Mouse (Mus musculus): ENCODE measurements around the gene Hecw2. TPM values are rescaled to one million over a fixed set of nuclear protein-coding genes. Genes with fewer than 3 reads are reported as not detected.

Gene Hecw2
- total RNA-seq, 2 experiments from 2014 or later = 62.4 to 66.9 TPM

- intact Hi-C loops (cut with DNase I) = no loop called here
These were observed 418.6 kb downstream of the Hecw2 start for GRCm38 (mm10) chr1:53776176-53776905.

GRCm38 (mm10) chr1:53775545-53775944 lies 419.4 kb downstream of the Hecw2 start:
- intact Hi-C loops (cut with DNase I) = no loop called here
- DNase-seq (ENCODE audit: extremely low spot score in 1 of 2, low spot score in 2 of 2) = no peak

More at GRCm38 (mm10) chr1:53776176-53776905, 418.6 kb downstream of the Hecw2 start:
- DNase-seq (ENCODE audit: extremely low spot score in 1 of 2, low spot score in 2 of 2) = no peak

GRCm38 (mm10) chr1:53775036-53775435 lies 419.9 kb downstream of the Hecw2 start:
- intact Hi-C loops (cut with DNase I) = no loop called here
- no peak for DNase-seq (ENCODE audit: extremely low spot score in 1 of 2, low spot score in 2 of 2)

- intact Hi-C loops (cut with DNase I) = no loop called here
- DNase-seq (ENCODE audit: extremely low spot score in 1 of 2, low spot score in 2 of 2) = no peak
These were observed 420.4 kb downstream of the Hecw2 start for GRCm38 (mm10) chr1:53774571-53774970.

- intact Hi-C loops (cut with DNase I) = no loop called here
- DNase-seq (ENCODE audit: extremely low spot score in 1 of 2, low spot score in 2 of 2) = no peak
These were observed 421.0 kb downstream of the Hecw2 start for GRCm38 (mm10) chr1:53773994-53774393.

- intact Hi-C loops (cut with DNase I) = no loop called here
- no peak for DNase-seq (ENCODE audit: extremely low spot score in 1 of 2, low spot score in 2 of 2)
These were observed 422.0 kb downstream of the Hecw2 start for GRCm38 (mm10) chr1:53772967-53773366.

GRCm38 (mm10) chr1:53771476-53771875 lies 423.5 kb downstream of the Hecw2 start:
- intact Hi-C loops (cut with DNase I) = no loop called here
- no peak for DNase-seq (ENCODE audit: extremely low spot score in 1 of 2, low spot score in 2 of 2)

- intact Hi-C loops (cut with DNase I) = no loop called here
- DNase-seq (ENCODE audit: extremely low spot score in 1 of 2, low spot score in 2 of 2) = no peak
These were observed 428.9 kb downstream of the Hecw2 start for GRCm38 (mm10) chr1:53766112-53766511.

- intact Hi-C loops (cut with DNase I) = no loop called here
- DNase-seq (ENCODE audit: extremely low spot score in 1 of 2, low spot score in 2 of 2) = no peak
These were observed 437.7 kb downstream of the Hecw2 start for GRCm38 (mm10) chr1:53757316-53757715.

Small RNA genes lying within 50 kb of the gene (microRNA-seq; reads per million reads assigned to microRNA genes)
- not detected for gene Mir7681

Other genes with a start within 250 kb of the Hecw2 start
- under 1 TPM; 0.24 to 0.47 TPM for gene Ccdc150, start 55.5 kb upstream of the Hecw2 start, total RNA-seq (2021)
- gene Gtf3c3, start 243.8 kb upstream of the Hecw2 start, total RNA-seq (2021) = 10 to 100 TPM; 29.1 to 32.6 TPM